Mouse (Mus musculus) stomach, postnatal 0 days (tissue): ENCODE measurements around the gene Tex22. TPM values are rescaled to one million over a fixed set of nuclear protein-coding genes. Genes with fewer than 3 reads are reported as not detected.
A peak's percentile ranks its signal among the peaks of the same experiment; 100 is the strongest.

Experiments used
- ATAC-seq: fragments of 200-750 bp; cut with Nextera tagmentation; 2 replicates; pipeline ENCODE4 v1.8.0; 2017; ENCODE audit not compliant: low FRiP score, low TSS enrichment
- DNase-seq: peaks from one replicate; pipeline ENCODE4 v3.0.0-alpha.2; 2016; ENCODE audit warnings: low spot score
- H3K27ac ChIP-seq: fragments of 300-500 bp; sonication (generic); replicated peaks from 2 replicates; pipeline ENCODE4 v1.5.1; 2014; ENCODE audit warnings: mild to moderate bottlenecking, control low read depth
- H3K27me3 ChIP-seq: fragments of 300-500 bp; sonication (generic); 2 replicates; pipeline ENCODE4 v1.6.1; 2014; ENCODE audit warnings: low read length; ENCODE audit not compliant: control insufficient read depth, insufficient read depth
- H3K36me3 ChIP-seq: fragments of 300-500 bp; sonication (generic); 2 replicates; pipeline ENCODE4 v1.6.1; 2014; ENCODE audit warnings: low read length, mixed read lengths; ENCODE audit not compliant: control insufficient read depth, insufficient read depth
- H3K4me1 ChIP-seq: fragments of 300-500 bp; sonication (generic); replicated peaks from 2 replicates; pipeline ENCODE4 v1.6.1; 2014; ENCODE audit warnings: antibody characterized with exemption; ENCODE audit not compliant: control insufficient read depth, insufficient read depth
- H3K4me2 ChIP-seq: fragments of 300-500 bp; sonication (generic); replicated peaks from 2 replicates; pipeline ENCODE4 v1.6.1; 2014; ENCODE audit warnings: low read depth, mild to moderate bottlenecking, control low read depth, moderate library complexity
- H3K4me3 ChIP-seq: fragments of 300-500 bp; sonication (generic); 2 replicates; pipeline ENCODE4 v1.5.1; 2014; ENCODE audit warnings: low read depth, low read length, control low read depth
- H3K9ac ChIP-seq: fragments of 300-500 bp; sonication (generic); 2 replicates; pipeline ENCODE4 v1.6.1; 2014; ENCODE audit warnings: mild to moderate bottlenecking, low read length, control low read depth, mixed read lengths
- H3K9me3 ChIP-seq: fragments of 300-500 bp; sonication (generic); 2 replicates; pipeline ENCODE4 v1.6.1; 2016; ENCODE audit warnings: low read length; ENCODE audit not compliant: control insufficient read depth
- CTCF ChIP-seq: IDR thresholded peaks from 2 replicates; pipeline ENCODE4 v1.5.1; 2016; ENCODE audit warnings: antibody characterized with exemption, low read depth, mild to moderate bottlenecking, moderate library complexity
- EP300 ChIP-seq: optimal IDR thresholded peaks from 2 replicates; pipeline ENCODE3; 2016; ENCODE audit warnings: antibody characterized with exemption
- WGBS: fragments of 180-500 bp; shearing (Covaris S2); extraction: QIAGEN DNeasy Blood & Tissue Kit; methylation state at CpG from one replicate; pipeline ENCODE4 v1.1.7; 2014; 5-methylcytosine and 5-hydroxymethylcytosine counted together
- polyA plus RNA-seq: library from polyadenylated mRNA; unstranded; fragments of >200 nt; fragmentation: Nextera tagmentation; extraction: Ambion mirVana; gene quantifications from 2 replicates; pipeline ENCODE4 v1.2.1, GENCODE M21; 2015

The Tex22 gene
- polyA plus RNA-seq, 1 experiment from 2014 or later: not detected

GRCm38 (mm10) chr12:113062201-113062600 lies 12.1 kb upstream of the Tex22 start:
- DNase-seq (no peak), ATAC-seq (no peak)
- H3K9me3 ChIP-seq: no peaks in the 10 kb centered on the region
- no peaks in the 10 kb centered on the region for H3K4me1 ChIP-seq
- H3K9ac ChIP-seq: no peak overlapping the region
- H3K27ac ChIP-seq: no peak overlapping the region
- WGBS: 83% methylated on average over 10 of the region's 10 CpGs
- no peak overlapping the region for H3K4me2 ChIP-seq
- H3K4me3 ChIP-seq: no peak overlapping the region
- TF ChIP-seq EP300 (no peak), CTCF (peak; percentile 11; the same call in 1 of the 2 replicates)
- H3K36me3 ChIP-seq: peaks cover 21% of the 10 kb centered on the region
- no peaks in the 10 kb centered on the region for H3K27me3 ChIP-seq

GRCm38 (mm10) chr12:113063700-113064099 lies 10.6 kb upstream of the Tex22 start:
- H3K4me3 ChIP-seq: no peak overlapping the region
- H3K9me3 ChIP-seq: no peaks in the 10 kb centered on the region
- 94% methylated on average over 7 of the region's 7 CpGs for WGBS
- ATAC-seq (no peak), DNase-seq (no peak)
- no peaks in the 10 kb centered on the region for H3K27me3 ChIP-seq
- H3K4me2 ChIP-seq: no peak overlapping the region
- TF ChIP-seq CTCF: no peak
- TF ChIP-seq EP300: no peak
- H3K9ac ChIP-seq: no peak overlapping the region
- peaks cover 19% of the 10 kb centered on the region for H3K36me3 ChIP-seq
- H3K4me1 ChIP-seq: no peaks in the 10 kb centered on the region
- no peak overlapping the region for H3K27ac ChIP-seq

GRCm38 (mm10) chr12:113068002-113068401 lies 6.3 kb upstream of the Tex22 start:
- Histone ChIP-seq H3K4me1 (no peaks in the 10 kb centered on the region), H3K4me3 (no peak overlapping the region), H3K4me2 (no peak overlapping the region), H3K27ac (no peak overlapping the region), H3K36me3 (peaks cover 27% of the 10 kb centered on the region), H3K9ac (no peak overlapping the region), H3K27me3 (no peaks in the 10 kb centered on the region), H3K9me3 (no peaks in the 10 kb centered on the region)
- WGBS: 71% methylated on average over 7 of the region's 7 CpGs
- DNase-seq (no peak), ATAC-seq (no peak)
- TF ChIP-seq EP300 (no peak), CTCF (no peak)

GRCm38 (mm10) chr12:113069389-113069788 lies 4.9 kb upstream of the Tex22 start:
- 94% methylated on average over 6 of the region's 6 CpGs for WGBS
- no peak overlapping the region for H3K4me3 ChIP-seq
- no peak for DNase-seq
- no peak overlapping the region for H3K27ac ChIP-seq
- H3K36me3 ChIP-seq: peaks cover 27% of the 10 kb centered on the region
- no peak for ATAC-seq
- H3K4me2 ChIP-seq: no peak overlapping the region
- no peaks in the 10 kb centered on the region for H3K9me3 ChIP-seq
- no peak overlapping the region for H3K9ac ChIP-seq
- TF ChIP-seq CTCF (no peak), EP300 (no peak)
- H3K27me3 ChIP-seq: no peaks in the 10 kb centered on the region
- peaks cover 4% of the 10 kb centered on the region for H3K4me1 ChIP-seq

- Histone ChIP-seq H3K27ac (no peak overlapping the region), H3K9ac (no peak overlapping the region), H3K4me1 (peaks cover 9% of the 10 kb centered on the region), H3K9me3 (no peaks in the 10 kb centered on the region), H3K27me3 (no peaks in the 10 kb centered on the region), H3K4me2 (no peak overlapping the region), H3K4me3 (no peak overlapping the region), H3K36me3 (peaks cover 27% of the 10 kb centered on the region)
- 92% methylated on average over 6 of the region's 6 CpGs for WGBS
- ATAC-seq (no peak), DNase-seq (no peak)
- TF ChIP-seq CTCF: no peak
- no peak for TF ChIP-seq EP300
Observed at GRCm38 (mm10) chr12:113071321-113071720, 3.0 kb upstream of the Tex22 start.

- Histone ChIP-seq H3K9me3 (no peaks in the 10 kb centered on the region), H3K9ac (no peak overlapping the region), H3K4me2 (no peak overlapping the region), H3K27me3 (no peaks in the 10 kb centered on the region), H3K36me3 (peaks cover 27% of the 10 kb centered on the region), H3K4me3 (no peak overlapping the region), H3K27ac (no peak overlapping the region), H3K4me1 (peaks cover 9% of the 10 kb centered on the region)
- DNase-seq (no peak), ATAC-seq (no peak)
- TF ChIP-seq CTCF (no peak), EP300 (no peak)
- WGBS: 78% methylated on average over 6 of the region's 6 CpGs
Observed at GRCm38 (mm10) chr12:113071827-113072226, 2.5 kb upstream of the Tex22 start.
